Mouse (Mus musculus) adrenal gland, postnatal 4 days (tissue): ENCODE measurements around the gene Npcd. TPM values are rescaled to one million over a fixed set of nuclear protein-coding genes. Genes with fewer than 3 reads are reported as not detected.
"Not testable (repeated sequence)": the region's sequence is repeated elsewhere in the genome, so short reads cannot be mapped to it uniquely, and the experiment has no call there.

Experiments
- DNase-seq, 2 experiments: peaks; one replicate each; pipeline ENCODE4 v3.0.0; 2021 to 2022; ENCODE audit warnings: low spot score in 2 of 2, mixed read lengths in 2 of 2
- total RNA-seq, 2 experiments: library from RNA; stranded (reverse); gene quantifications; 2 replicates each; pipeline ENCODE4 v1.2.3; 2021

The Npcd gene
- total RNA-seq, 2 experiments from 2014 or later = 3.7 to 4.2 TPM

GRCm38 (mm10) chr15:79832064-79832900 lies 1.8 kb downstream of the Npcd start:
- DNase-seq = peak; percentile 46 to 62

GRCm38 (mm10) chr15:79830388-79830787 lies 3.6 kb downstream of the Npcd start:
- peak in 1 of 2 experiments; percentile 56 for DNase-seq

GRCm38 (mm10) chr15:79829431-79829830 lies 4.6 kb downstream of the Npcd start:
- no peak for DNase-seq

GRCm38 (mm10) chr15:79828366-79829035 lies 5.5 kb downstream of the Npcd start:
- no peak for DNase-seq

GRCm38 (mm10) chr15:79827778-79828210 lies 6.2 kb downstream of the Npcd start:
- no peak for DNase-seq

GRCm38 (mm10) chr15:79827061-79827777 lies 6.8 kb downstream of the Npcd start:
- DNase-seq = no peak

GRCm38 (mm10) chr15:79826221-79826935 lies 7.7 kb downstream of the Npcd start:
- no peak for DNase-seq

- DNase-seq = no peak
These were observed 8.8 kb downstream of the Npcd start for GRCm38 (mm10) chr15:79825146-79825825.

- no peak for DNase-seq
These were observed 10.3 kb downstream of the Npcd start for GRCm38 (mm10) chr15:79823588-79824280.

- DNase-seq = no peak
These were observed 11.5 kb downstream of the Npcd start for GRCm38 (mm10) chr15:79822265-79823199.

GRCm38 (mm10) chr15:79818325-79818724 lies 15.7 kb downstream of the Npcd start:
- DNase-seq = no peak

GRCm38 (mm10) chr15:79813666-79814258 lies 20.3 kb downstream of the Npcd start:
- no peak for DNase-seq

GRCm38 (mm10) chr15:79812840-79813239 lies 21.2 kb downstream of the Npcd start:
- DNase-seq = not testable (repeated sequence)

GRCm38 (mm10) chr15:79810997-79811396 lies 23.0 kb downstream of the Npcd start:
- no peak for DNase-seq

GRCm38 (mm10) chr15:79810061-79810460 lies 24.0 kb downstream of the Npcd start:
- DNase-seq = no peak

- DNase-seq = no peak
These were observed 25.4 kb downstream of the Npcd start for GRCm38 (mm10) chr15:79808658-79809057.

GRCm38 (mm10) chr15:79808114-79808513 lies 25.9 kb downstream of the Npcd start:
- DNase-seq = no peak

- DNase-seq = no peak
These were observed 27.0 kb downstream of the Npcd start for GRCm38 (mm10) chr15:79807050-79807449.
